Mouse (Mus musculus) stomach, embryonic 15.5 days (tissue): ENCODE measurements around the gene Dpysl4. TPM values are rescaled to one million over a fixed set of nuclear protein-coding genes. Genes with fewer than 3 reads are reported as not detected.

ENCODE experiments used
- ATAC-seq: fragments of 200-750 bp; cut with Nextera tagmentation; 2 replicates; pipeline ENCODE4 v1.8.0; 2017; ENCODE audit warnings: low read depth, moderate number of reproducible peaks, moderate TSS enrichment; ENCODE audit not compliant: insufficient read depth, low FRiP score
- H3K27ac ChIP-seq: fragments of 300-500 bp; sonication (generic); 2 replicates; pipeline ENCODE4 v1.5.1; 2015; ENCODE audit warnings: mild to moderate bottlenecking, inconsistent platforms
- H3K27me3 ChIP-seq: fragments of 300-500 bp; sonication (generic); replicated peaks from 2 replicates; pipeline ENCODE4 v1.6.1; 2015; ENCODE audit warnings: inconsistent platforms
- H3K36me3 ChIP-seq: fragments of 300-500 bp; sonication (generic); 2 replicates; pipeline ENCODE4 v1.6.1; 2015; ENCODE audit warnings: inconsistent platforms
- H3K4me1 ChIP-seq: fragments of 300-500 bp; sonication (generic); 2 replicates; pipeline ENCODE4 v1.6.1; 2015; ENCODE audit warnings: inconsistent platforms
- H3K4me2 ChIP-seq: fragments of 300-500 bp; sonication (generic); 2 replicates; pipeline ENCODE4 v1.6.1; 2015; ENCODE audit warnings: mild to moderate bottlenecking, inconsistent platforms
- H3K4me3 ChIP-seq: fragments of 300-500 bp; sonication (generic); replicated peaks from 2 replicates; pipeline ENCODE4 v1.5.1; 2015; ENCODE audit warnings: inconsistent platforms
- H3K9ac ChIP-seq: fragments of 300-500 bp; sonication (generic); 2 replicates; pipeline ENCODE4 v1.6.1; 2015; ENCODE audit warnings: inconsistent platforms
- H3K9me3 ChIP-seq: fragments of 300-500 bp; sonication (generic); 2 replicates; pipeline ENCODE4 v1.6.1; 2016; ENCODE audit warnings: inconsistent platforms
- WGBS: fragments of 180-500 bp; shearing (Covaris S2); methylation state at CpG from one replicate; pipeline ENCODE4 v1.1.7; 2015; 5-methylcytosine and 5-hydroxymethylcytosine counted together
- polyA plus RNA-seq: library from polyadenylated mRNA; unstranded; fragments of >200 nt; fragmentation: Nextera tagmentation; extraction: Ambion mirVana; gene quantifications from 2 replicates; pipeline ENCODE4 v1.2.1, GENCODE M21; 2015

Dpysl4 gene
- polyA plus RNA-seq, 1 experiment from 2014 or later: 14.3 TPM

DNA sequence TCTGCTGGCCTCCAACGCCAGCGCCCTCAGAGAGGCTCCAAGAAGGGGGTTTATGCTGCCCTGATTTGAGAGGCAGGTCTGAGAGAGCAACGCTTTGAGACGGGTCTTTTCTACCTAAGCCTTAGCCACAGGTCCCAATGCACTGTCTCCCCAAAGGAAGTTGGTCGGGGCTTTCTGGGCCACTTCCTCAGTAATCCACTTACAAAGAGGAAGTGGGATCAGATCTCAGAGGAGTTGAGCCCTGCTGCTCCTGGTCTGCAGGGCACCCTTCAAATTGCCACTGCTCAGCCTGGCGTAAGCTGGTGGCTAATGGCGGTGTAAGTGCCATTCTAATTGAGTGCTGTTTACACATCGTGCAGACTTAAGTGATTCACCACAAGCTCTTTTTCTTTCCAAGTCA is 45.7 kb downstream of the Dpysl4 start:
- no peaks in the 10 kb centered on the region for H3K36me3 ChIP-seq

DNA sequence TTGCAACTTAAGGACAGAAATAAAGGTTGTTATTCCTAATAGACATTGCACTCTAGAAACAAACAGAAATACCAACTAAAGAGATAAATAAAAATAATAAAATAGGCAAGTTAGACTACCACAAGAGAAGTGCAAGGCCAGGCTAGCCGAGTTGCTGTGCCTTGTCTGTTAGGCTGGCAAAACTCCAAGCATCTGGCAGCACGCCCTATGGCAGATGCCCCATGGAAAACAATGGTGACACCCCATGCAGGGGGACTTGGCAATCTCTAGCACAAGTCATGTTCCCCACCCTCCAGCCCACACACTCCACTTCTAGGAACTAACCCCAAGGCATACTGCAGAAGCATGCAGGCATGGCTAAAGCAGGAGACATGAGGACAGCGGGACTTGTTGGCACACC is 47.6 kb downstream of the Dpysl4 start:
- no peaks in the 10 kb centered on the region for H3K9me3 ChIP-seq
- WGBS: 79% methylated on average over 3 of the region's 3 CpGs
- ATAC-seq: no peak
- H3K4me1 ChIP-seq: 0 out of 2 replicates have a peak, but pooled peaks cover 3% of the 10 kb centered on the region
- H3K36me3 ChIP-seq: no peaks in the 10 kb centered on the region
- no peaks in the 10 kb centered on the region for H3K27me3 ChIP-seq
- no peak overlapping the region for H3K27ac ChIP-seq
- H3K9ac ChIP-seq: no peak overlapping the region
- H3K4me2 ChIP-seq: no peak overlapping the region
- H3K4me3 ChIP-seq: no peak overlapping the region

More for the DNA sequence above, 45.7 kb downstream of the Dpysl4 start:
- no peaks in the 10 kb centered on the region for H3K27me3 ChIP-seq
- no peak overlapping the region for H3K4me2 ChIP-seq
- H3K4me3 ChIP-seq: no peak overlapping the region
- no peak overlapping the region for H3K27ac ChIP-seq
- WGBS: 50% methylated on average over 8 of the region's 8 CpGs
- ATAC-seq: no peak
- H3K9me3 ChIP-seq: no peaks in the 10 kb centered on the region
- 0 out of 2 replicates have a peak, but pooled peaks cover 3% of the 10 kb centered on the region for H3K4me1 ChIP-seq
- no peak overlapping the region for H3K9ac ChIP-seq

DNA sequence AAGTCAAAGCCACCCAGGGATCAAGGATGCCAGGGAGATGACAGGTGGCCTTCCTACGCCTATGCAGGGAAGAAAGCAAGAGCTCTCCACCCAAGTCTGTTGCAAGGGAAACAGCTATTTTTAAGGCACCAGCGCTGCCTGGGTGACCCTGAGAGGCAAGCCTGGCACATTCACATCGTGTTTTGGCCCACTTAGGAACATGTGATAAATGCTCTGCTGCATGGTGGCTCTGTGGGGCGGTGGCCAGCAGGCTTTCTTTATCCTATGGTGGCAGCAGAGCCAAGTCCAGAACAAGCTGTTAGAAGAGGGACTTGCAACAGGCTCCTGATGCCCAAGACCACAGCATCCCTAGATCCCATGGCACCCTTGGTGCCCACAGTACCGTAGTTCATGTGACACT is 49.4 kb downstream of the Dpysl4 start:
- Histone ChIP-seq H3K9ac (no peak overlapping the region), H3K36me3 (no peaks in the 10 kb centered on the region), H3K27me3 (no peaks in the 10 kb centered on the region), H3K27ac (no peak overlapping the region), H3K4me2 (no peak overlapping the region), H3K9me3 (no peaks in the 10 kb centered on the region), H3K4me1 (0 out of 2 replicates have a peak, but pooled peaks cover 2% of the 10 kb centered on the region), H3K4me3 (no peak overlapping the region)
- WGBS: 75% methylated on average over 5 of the region's 5 CpGs
- ATAC-seq: no peak

DNA sequence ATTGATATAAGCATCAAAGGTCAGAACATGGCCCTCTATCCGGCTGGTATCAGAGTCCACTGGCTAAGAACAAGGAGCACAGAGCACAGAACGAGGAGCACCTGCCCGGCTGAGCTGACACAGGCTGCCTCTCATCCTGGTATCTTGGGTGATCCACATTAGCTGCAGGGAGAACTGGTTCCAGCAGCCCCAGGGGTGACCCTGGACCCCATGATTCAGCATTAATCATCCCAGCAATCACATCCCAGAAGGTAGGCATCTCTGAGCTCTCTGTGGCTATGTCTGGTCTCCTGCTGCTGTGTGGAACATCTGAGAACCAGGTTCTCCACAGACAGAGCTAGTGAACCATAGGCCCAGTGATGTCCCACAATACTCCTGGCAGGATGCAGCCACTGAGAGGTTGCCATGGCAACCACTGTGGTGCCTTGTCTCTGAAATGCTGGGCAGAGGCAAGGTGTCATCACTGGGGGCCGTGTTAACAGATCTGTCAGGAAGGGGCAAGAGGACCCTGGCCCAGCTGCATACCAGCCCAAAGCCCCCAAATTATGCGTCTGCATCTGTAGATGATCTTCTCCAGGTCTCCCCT is 51.2 kb downstream of the Dpysl4 start:
- H3K27me3 ChIP-seq: no peaks in the 10 kb centered on the region
- no peaks in the 10 kb centered on the region for H3K4me1 ChIP-seq
- ATAC-seq: no peak
- no peak overlapping the region for H3K4me3 ChIP-seq
- H3K9ac ChIP-seq: no peak overlapping the region
- H3K27ac ChIP-seq: no peak overlapping the region
- WGBS: 58% methylated on average over 5 of the region's 5 CpGs
- H3K9me3 ChIP-seq: no peaks in the 10 kb centered on the region
- H3K4me2 ChIP-seq: no peak overlapping the region
- no peaks in the 10 kb centered on the region for H3K36me3 ChIP-seq

DNA sequence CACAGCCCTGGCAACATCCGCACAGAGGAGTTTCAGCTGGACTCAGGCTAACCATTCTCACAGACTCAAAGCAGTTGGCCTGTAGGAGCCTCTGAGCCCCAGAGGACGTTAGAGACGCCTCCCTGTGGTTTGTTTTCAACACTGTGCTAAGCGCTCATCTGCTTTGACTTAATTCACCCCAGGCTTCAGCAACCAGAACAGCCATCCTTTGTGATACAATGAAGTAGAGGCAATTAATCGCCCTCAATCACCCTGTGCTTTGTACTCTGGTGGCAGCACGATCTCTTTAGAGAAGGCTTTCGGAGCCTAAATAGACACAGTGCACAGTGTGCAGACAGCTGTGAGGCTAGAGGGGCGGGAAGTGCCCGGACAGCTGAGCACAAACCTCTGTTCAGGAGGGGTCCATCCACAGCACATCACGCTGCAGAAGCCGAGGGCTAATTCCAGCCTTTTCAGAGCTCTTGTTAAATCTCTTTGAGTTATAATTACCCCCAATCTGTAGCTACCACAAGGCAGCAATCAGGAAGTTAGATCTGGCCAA is 54.2 kb downstream of the Dpysl4 start:
- no peaks in the 10 kb centered on the region for H3K27me3 ChIP-seq
- 25% methylated on average over 11 of the region's 11 CpGs for WGBS
- ATAC-seq: no peak
- no peak overlapping the region for H3K9ac ChIP-seq
- no peaks in the 10 kb centered on the region for H3K4me1 ChIP-seq
- H3K9me3 ChIP-seq: no peaks in the 10 kb centered on the region
- no peak overlapping the region for H3K4me2 ChIP-seq
- H3K4me3 ChIP-seq: no peak overlapping the region
- H3K36me3 ChIP-seq: no peaks in the 10 kb centered on the region
- no peak overlapping the region for H3K27ac ChIP-seq

DNA sequence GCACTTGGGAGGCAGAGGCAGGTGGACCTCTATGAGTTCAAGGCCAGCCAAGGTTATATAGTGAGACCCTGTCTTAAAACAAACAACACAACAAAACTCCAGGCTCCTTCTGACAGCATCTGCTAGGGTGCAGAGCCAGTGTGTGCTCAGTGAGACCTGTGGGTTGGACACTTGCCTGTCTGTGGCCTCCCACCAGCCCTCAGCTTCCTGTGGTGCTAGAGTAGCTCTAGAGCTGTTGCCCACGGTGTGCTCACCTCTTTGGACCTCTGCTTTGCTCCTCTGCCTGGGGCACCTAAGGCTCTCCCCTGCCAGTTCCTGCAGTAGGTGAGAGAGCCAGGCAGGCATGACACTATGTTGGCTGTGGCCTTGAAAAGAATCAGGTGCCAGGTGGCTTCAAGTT is 58.0 kb downstream of the Dpysl4 start:
- H3K4me2 ChIP-seq: no peak overlapping the region
- H3K4me3 ChIP-seq: no peak overlapping the region
- no peaks in the 10 kb centered on the region for H3K27me3 ChIP-seq
- no peak for ATAC-seq
- H3K9ac ChIP-seq: no peak overlapping the region
- H3K9me3 ChIP-seq: no peaks in the 10 kb centered on the region
- no peak overlapping the region for H3K27ac ChIP-seq
- no peaks in the 10 kb centered on the region for H3K4me1 ChIP-seq
- WGBS: 45% methylated on average over 1 of the region's 1 CpGs
- no peaks in the 10 kb centered on the region for H3K36me3 ChIP-seq

DNA sequence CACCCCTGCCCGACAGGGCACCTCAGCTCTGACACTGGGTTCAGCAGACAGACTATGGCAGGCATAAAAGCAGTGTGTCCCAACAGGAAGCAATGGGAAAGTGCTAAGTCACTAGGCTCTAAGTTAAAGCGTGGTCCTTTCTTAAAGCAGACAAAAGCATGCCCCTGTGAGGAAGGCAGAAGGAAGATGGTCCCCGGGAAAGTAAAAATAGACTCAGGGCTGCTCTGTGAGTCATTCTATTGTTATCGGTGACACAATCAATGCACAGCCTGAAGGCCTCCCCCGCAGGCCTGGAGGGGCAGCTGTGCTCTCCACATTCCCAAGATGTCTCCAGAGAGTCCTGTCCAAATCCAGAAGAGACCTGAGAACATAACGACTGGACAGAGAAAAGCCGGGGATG is 60.1 kb downstream of the Dpysl4 start:
- Histone ChIP-seq H3K9me3 (no peaks in the 10 kb centered on the region), H3K36me3 (no peaks in the 10 kb centered on the region), H3K27me3 (no peaks in the 10 kb centered on the region), H3K4me2 (no peak overlapping the region), H3K27ac (no peak overlapping the region), H3K9ac (no peak overlapping the region), H3K4me1 (0 out of 2 replicates have a peak, but pooled peaks cover 2% of the 10 kb centered on the region), H3K4me3 (no peak overlapping the region)
- no peak for ATAC-seq
- WGBS: 52% methylated on average over 7 of the region's 7 CpGs

DNA sequence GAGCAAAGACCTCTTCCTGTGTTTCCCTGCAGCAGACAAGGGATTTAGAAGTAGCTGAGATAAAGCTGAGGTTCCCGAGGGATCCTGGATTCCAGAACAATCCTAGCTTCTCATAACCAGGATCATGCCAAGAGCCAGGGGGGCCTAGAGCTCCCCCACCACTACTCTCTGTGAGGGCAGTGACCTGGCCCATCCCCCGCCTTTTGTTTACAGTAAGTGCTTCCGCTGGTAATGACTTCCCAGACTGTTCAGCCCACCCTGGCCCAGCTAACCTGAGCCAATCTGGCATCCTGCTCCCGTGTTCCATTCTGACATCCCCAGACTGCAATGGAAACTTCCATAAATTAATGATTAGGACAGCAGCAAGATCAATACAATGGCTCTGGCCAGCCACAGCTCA is 61.6 kb downstream of the Dpysl4 start:
- H3K27me3 ChIP-seq: no peaks in the 10 kb centered on the region
- H3K4me3 ChIP-seq: no peak overlapping the region
- H3K4me1 ChIP-seq: 0 out of 2 replicates have a peak, but pooled peaks cover 7% of the 10 kb centered on the region
- 19% methylated on average over 4 of the region's 4 CpGs for WGBS
- no peak overlapping the region for H3K27ac ChIP-seq
- H3K9me3 ChIP-seq: no peaks in the 10 kb centered on the region
- H3K36me3 ChIP-seq: no peaks in the 10 kb centered on the region
- no peak overlapping the region for H3K9ac ChIP-seq
- H3K4me2 ChIP-seq: no peak overlapping the region
- ATAC-seq: no peak

DNA sequence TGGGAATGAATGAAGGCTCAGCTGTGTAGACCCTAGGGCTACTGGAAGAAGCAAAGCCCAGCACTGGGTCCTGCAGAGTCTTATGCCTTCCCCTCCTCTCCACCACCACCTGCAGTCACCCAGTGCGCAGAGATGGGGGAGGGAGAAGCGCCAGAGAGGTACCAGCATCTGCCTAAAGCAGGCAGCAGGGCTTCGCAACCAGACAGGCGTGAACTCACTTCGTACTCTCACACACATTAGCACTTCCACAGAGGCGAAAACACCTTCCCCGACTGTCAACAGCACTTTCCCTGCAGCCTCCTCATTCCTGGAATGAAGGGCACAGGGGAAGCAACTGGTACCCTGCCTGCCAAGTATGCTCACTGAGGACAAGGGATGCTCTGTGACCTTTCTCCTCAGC is 63.6 kb downstream of the Dpysl4 start:
- Histone ChIP-seq H3K4me3 (no peak overlapping the region), H3K27ac (no peak overlapping the region), H3K4me1 (0 out of 2 replicates have a peak, but pooled peaks cover 7% of the 10 kb centered on the region), H3K9ac (no peak overlapping the region), H3K36me3 (no peaks in the 10 kb centered on the region), H3K9me3 (no peaks in the 10 kb centered on the region), H3K4me2 (no peak overlapping the region), H3K27me3 (no peaks in the 10 kb centered on the region)
- ATAC-seq: no peak
- 43% methylated on average over 7 of the region's 7 CpGs for WGBS

DNA sequence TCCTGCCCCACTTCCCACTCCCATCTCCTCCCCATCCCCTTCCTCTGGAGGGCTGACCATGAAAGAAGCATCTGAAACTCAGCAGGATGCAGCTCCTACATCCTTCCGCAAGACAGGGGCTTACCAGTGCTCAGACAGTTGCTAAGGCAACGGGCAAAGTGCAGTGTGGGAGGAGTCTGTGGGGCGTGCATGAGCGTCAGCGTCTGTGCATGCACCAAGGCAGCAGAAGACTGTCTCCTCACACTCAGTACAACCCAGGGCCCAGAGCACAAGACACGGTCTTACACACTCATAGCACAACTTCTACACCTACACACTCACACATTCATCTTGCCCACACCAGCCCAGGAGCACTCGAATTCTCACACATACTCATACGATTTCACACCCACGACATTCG is 65.3 kb downstream of the Dpysl4 start:
- 22% methylated on average over 10 of the region's 10 CpGs for WGBS
- no peaks in the 10 kb centered on the region for H3K36me3 ChIP-seq
- no peak overlapping the region for H3K4me2 ChIP-seq
- no peak overlapping the region for H3K9ac ChIP-seq
- 0 out of 2 replicates have a peak, but pooled peaks cover 7% of the 10 kb centered on the region for H3K4me1 ChIP-seq
- no peak overlapping the region for H3K4me3 ChIP-seq
- no peaks in the 10 kb centered on the region for H3K9me3 ChIP-seq
- H3K27ac ChIP-seq: no peak overlapping the region
- H3K27me3 ChIP-seq: no peaks in the 10 kb centered on the region
- peak; percentile 79 for ATAC-seq
